Mouse (Mus musculus) E14TG2a.4 (cell line): ENCODE measurements around the gene Plscr1.

Source experiments
- CTCF ChIP-seq: conservative IDR thresholded peaks from 2 replicates; pipeline ENCODE4 v1.5.1; 2014; ENCODE audit warnings: low read length
- NANOG ChIP-seq: IDR thresholded peaks from 2 replicates; pipeline ENCODE4 v1.6.1; 2014; ENCODE audit warnings: borderline replicate concordance, low read length, mixed read lengths
- POU5F1 ChIP-seq: IDR thresholded peaks from 2 replicates; pipeline ENCODE4 v1.6.1; 2014; ENCODE audit warnings: low read length, borderline replicate concordance

DNA sequence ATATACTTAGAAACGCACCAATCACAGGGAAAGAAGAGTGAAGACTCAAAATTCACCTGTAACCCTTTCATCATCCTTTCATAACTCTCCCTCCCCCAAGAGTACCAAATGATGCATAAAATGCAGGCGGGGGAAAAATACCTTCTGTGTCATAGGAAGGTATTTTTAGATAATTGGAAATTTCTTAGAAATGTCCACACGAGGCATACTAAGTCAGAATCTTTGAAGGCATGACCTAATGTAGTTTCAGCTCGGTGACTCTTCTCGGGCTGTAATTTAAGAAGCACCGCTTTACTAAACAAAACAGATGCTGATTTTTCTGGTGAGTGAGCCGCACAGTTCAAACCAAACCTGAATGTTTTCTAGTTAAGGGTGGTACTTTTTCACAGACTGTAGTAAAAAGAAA is at the start of gene Plscr1:
- no peak for TF ChIP-seq CTCF
- TF ChIP-seq POU5F1 = no peak
- no peak for TF ChIP-seq NANOG
